Mouse (Mus musculus) liver, embryonic 13.5 days (tissue): ENCODE measurements around the gene She. TPM values are rescaled to one million over a fixed set of nuclear protein-coding genes. Genes with fewer than 3 reads are reported as not detected.

Experiments
- ATAC-seq: fragments of 200-750 bp; cut with Nextera tagmentation; 2 replicates; pipeline ENCODE4 v1.8.0; 2017; ENCODE audit warnings: low read depth, mild to moderate bottlenecking, moderate number of reproducible peaks, moderate library complexity
- DNase-seq: peaks from one replicate; pipeline ENCODE4 v3.0.0; 2022
- H3K27ac ChIP-seq: fragments of 300-500 bp; sonication (generic); 2 replicates; pipeline ENCODE4 v1.5.1; 2015; ENCODE audit warnings: moderate library complexity, mild to moderate bottlenecking, inconsistent platforms
- H3K27me3 ChIP-seq: fragments of 300-500 bp; sonication (generic); 2 replicates; pipeline ENCODE4 v1.6.1; 2015; ENCODE audit warnings: mild to moderate bottlenecking, inconsistent platforms
- H3K36me3 ChIP-seq: fragments of 300-500 bp; sonication (generic); 2 replicates; pipeline ENCODE4 v1.6.1; 2015; ENCODE audit warnings: mild to moderate bottlenecking, inconsistent platforms
- H3K4me1 ChIP-seq: fragments of 300-500 bp; sonication (generic); replicated peaks from 2 replicates; pipeline ENCODE4 v1.6.1; 2015; ENCODE audit warnings: inconsistent platforms
- H3K4me2 ChIP-seq: fragments of 300-500 bp; sonication (generic); 2 replicates; pipeline ENCODE4 v1.6.1; 2015; ENCODE audit warnings: inconsistent platforms, mild to moderate bottlenecking, moderate library complexity
- H3K4me3 ChIP-seq: fragments of 300-500 bp; sonication (generic); replicated peaks from 2 replicates; pipeline ENCODE4 v1.5.1; 2015; ENCODE audit warnings: mild to moderate bottlenecking, inconsistent platforms
- H3K9ac ChIP-seq: fragments of 300-500 bp; sonication (generic); 2 replicates; pipeline ENCODE4 v1.6.1; 2015; ENCODE audit warnings: mild to moderate bottlenecking, inconsistent platforms
- H3K9me3 ChIP-seq: fragments of 300-500 bp; sonication (generic); replicated peaks from 2 replicates; pipeline ENCODE4 v1.6.1; 2016; ENCODE audit warnings: inconsistent platforms
- WGBS: fragments of 180-500 bp; shearing (Covaris S2); methylation state at CpG from one replicate; pipeline ENCODE4 v1.1.7; 2015; ENCODE audit not compliant: insufficient replicate concordance; 5-methylcytosine and 5-hydroxymethylcytosine counted together
- polyA plus RNA-seq: library from polyadenylated mRNA; unstranded; fragments of >200 nt; fragmentation: Nextera tagmentation; extraction: Ambion mirVana; gene quantifications from 2 replicates; pipeline ENCODE4 v1.2.1, GENCODE M21; 2015

She gene
- polyA plus RNA-seq, 1 experiment from 2014 or later, result 1.0 TPM

GRCm38 (mm10) chr3:89800774-89801506 lies 30.2 kb upstream of the She start:
- ATAC-seq (no peak), DNase-seq (no peak)
- Histone ChIP-seq H3K27ac (no peak overlapping the region), H3K9me3 (no peaks in the 10 kb centered on the region), H3K27me3 (0 out of 2 replicates have a peak, but pooled peaks cover 4% of the 10 kb centered on the region), H3K4me2 (no peak overlapping the region), H3K4me3 (no peak overlapping the region), H3K36me3 (no peaks in the 10 kb centered on the region), H3K9ac (no peak overlapping the region), H3K4me1 (peaks cover 9% of the 10 kb centered on the region)
- WGBS, result 63% methylated on average over 5 of the region's 5 CpGs

- Histone ChIP-seq H3K4me1 (peaks cover 9% of the 10 kb centered on the region), H3K27ac (0 out of 2 replicates have a peak overlapping the region, but pooled peaks have one; percentile 19), H3K4me3 (no peak overlapping the region), H3K27me3 (0 out of 2 replicates have a peak, but pooled peaks cover 4% of the 10 kb centered on the region), H3K9me3 (no peaks in the 10 kb centered on the region), H3K9ac (no peak overlapping the region), H3K36me3 (no peaks in the 10 kb centered on the region), H3K4me2 (no peak overlapping the region)
- no peak for DNase-seq
- WGBS, result 5% methylated on average over 3 of the region's 3 CpGs
- ATAC-seq, result peak; percentile 45
These were observed 29.7 kb upstream of the She start for GRCm38 (mm10) chr3:89801507-89801847.

GRCm38 (mm10) chr3:89802876-89803275 lies 28.3 kb upstream of the She start:
- 70% methylated on average over 15 of the region's 15 CpGs for WGBS
- DNase-seq (no peak), ATAC-seq (no peak)
- Histone ChIP-seq H3K4me1 (peaks cover 20% of the 10 kb centered on the region), H3K4me2 (no peak overlapping the region), H3K9ac (no peak overlapping the region), H3K36me3 (no peaks in the 10 kb centered on the region), H3K9me3 (no peaks in the 10 kb centered on the region), H3K27ac (no peak overlapping the region), H3K4me3 (no peak overlapping the region), H3K27me3 (0 out of 2 replicates have a peak, but pooled peaks cover 4% of the 10 kb centered on the region)

GRCm38 (mm10) chr3:89805179-89805578 lies 26.0 kb upstream of the She start:
- H3K36me3 ChIP-seq, result no peaks in the 10 kb centered on the region
- no peaks in the 10 kb centered on the region for H3K9me3 ChIP-seq
- H3K4me1 ChIP-seq, result peaks cover 36% of the 10 kb centered on the region
- no peak overlapping the region for H3K27ac ChIP-seq
- WGBS, result 72% methylated on average over 4 of the region's 4 CpGs
- ATAC-seq, result no peak
- no peak overlapping the region for H3K4me3 ChIP-seq
- DNase-seq, result no peak
- no peak overlapping the region for H3K4me2 ChIP-seq
- H3K9ac ChIP-seq, result no peak overlapping the region
- 0 out of 2 replicates have a peak, but pooled peaks cover 4% of the 10 kb centered on the region for H3K27me3 ChIP-seq

GRCm38 (mm10) chr3:89806751-89807150 lies 24.4 kb upstream of the She start:
- WGBS, result 80% methylated on average over 2 of the region's 2 CpGs
- Histone ChIP-seq H3K4me3 (no peak overlapping the region), H3K9ac (no peak overlapping the region), H3K4me1 (peaks cover 36% of the 10 kb centered on the region), H3K4me2 (no peak overlapping the region), H3K9me3 (no peaks in the 10 kb centered on the region), H3K27ac (peak overlapping the region; percentile 50; the same call in 1 of the 2 replicates), H3K27me3 (0 out of 2 replicates have a peak, but pooled peaks cover 4% of the 10 kb centered on the region), H3K36me3 (no peaks in the 10 kb centered on the region)
- ATAC-seq (no peak), DNase-seq (no peak)

- Histone ChIP-seq H3K9ac (no peak overlapping the region), H3K4me3 (no peak overlapping the region), H3K4me1 (peaks cover 33% of the 10 kb centered on the region), H3K27me3 (peaks cover 6% of the 10 kb centered on the region; the same call in 1 of the 2 replicates), H3K27ac (peak overlapping the region; percentile 50), H3K4me2 (no peak overlapping the region), H3K9me3 (no peaks in the 10 kb centered on the region), H3K36me3 (no peaks in the 10 kb centered on the region)
- WGBS, result 82% methylated on average over 3 of the region's 3 CpGs
- no peak for ATAC-seq
- DNase-seq, result no peak
These were observed 24.0 kb upstream of the She start for GRCm38 (mm10) chr3:89807171-89807570.

- peak overlapping the region; percentile 38 for H3K4me3 ChIP-seq
- H3K9me3 ChIP-seq, result no peaks in the 10 kb centered on the region
- peak overlapping the region; percentile 51 for H3K9ac ChIP-seq
- peak; percentile 59 for DNase-seq
- peaks cover 33% of the 10 kb centered on the region for H3K4me1 ChIP-seq
- no peaks in the 10 kb centered on the region for H3K36me3 ChIP-seq
- ATAC-seq, result peak; percentile 91
- H3K27me3 ChIP-seq, result peaks cover 10% of the 10 kb centered on the region; the same call in 1 of the 2 replicates
- H3K4me2 ChIP-seq, result peak overlapping the region; percentile 65
- peak overlapping the region; percentile 96 for H3K27ac ChIP-seq
- WGBS, result 44% methylated on average over 5 of the region's 5 CpGs
These were observed 23.3 kb upstream of the She start for GRCm38 (mm10) chr3:89807881-89808280.

GRCm38 (mm10) chr3:89808638-89809037 lies 22.5 kb upstream of the She start:
- H3K27ac ChIP-seq, result peak overlapping the region; percentile 96
- H3K4me2 ChIP-seq, result peak overlapping the region; percentile 65
- no peaks in the 10 kb centered on the region for H3K36me3 ChIP-seq
- peak overlapping the region; percentile 51 for H3K9ac ChIP-seq
- peak; percentile 94 for ATAC-seq
- H3K4me1 ChIP-seq, result peaks cover 33% of the 10 kb centered on the region
- no peaks in the 10 kb centered on the region for H3K9me3 ChIP-seq
- H3K27me3 ChIP-seq, result peaks cover 10% of the 10 kb centered on the region; the same call in 1 of the 2 replicates
- WGBS, result 30% methylated on average over 9 of the region's 9 CpGs
- peak overlapping the region; percentile 38 for H3K4me3 ChIP-seq
- DNase-seq, result peak; percentile 86

- no peak overlapping the region for H3K9ac ChIP-seq
- no peak overlapping the region for H3K4me3 ChIP-seq
- H3K9me3 ChIP-seq, result no peaks in the 10 kb centered on the region
- ATAC-seq (no peak), DNase-seq (no peak)
- H3K27me3 ChIP-seq, result peaks cover 12% of the 10 kb centered on the region
- no peak overlapping the region for H3K27ac ChIP-seq
- no peaks in the 10 kb centered on the region for H3K36me3 ChIP-seq
- peaks cover 31% of the 10 kb centered on the region for H3K4me1 ChIP-seq
- no peak overlapping the region for H3K4me2 ChIP-seq
These were observed 20.3 kb upstream of the She start for GRCm38 (mm10) chr3:89810841-89811240.

- no peak overlapping the region for H3K4me2 ChIP-seq
- no peaks in the 10 kb centered on the region for H3K36me3 ChIP-seq
- peaks cover 18% of the 10 kb centered on the region for H3K27me3 ChIP-seq
- no peak overlapping the region for H3K9ac ChIP-seq
- DNase-seq (no peak), ATAC-seq (no peak)
- H3K27ac ChIP-seq, result no peak overlapping the region
- peaks cover 27% of the 10 kb centered on the region for H3K4me1 ChIP-seq
- no peak overlapping the region for H3K4me3 ChIP-seq
- WGBS, result 71% methylated on average over 3 of the region's 3 CpGs
- H3K9me3 ChIP-seq, result no peaks in the 10 kb centered on the region
These were observed 19.0 kb upstream of the She start for GRCm38 (mm10) chr3:89812166-89812565.

GRCm38 (mm10) chr3:89814051-89814450 lies 17.1 kb upstream of the She start:
- H3K27me3 ChIP-seq, result peaks cover 26% of the 10 kb centered on the region
- no peaks in the 10 kb centered on the region for H3K36me3 ChIP-seq
- DNase-seq, result no peak

GRCm38 (mm10) chr3:89817056-89817455 lies 14.1 kb upstream of the She start:
- Histone ChIP-seq H3K4me1 (peaks cover 28% of the 10 kb centered on the region), H3K9ac (no peak overlapping the region), H3K27me3 (peaks cover 25% of the 10 kb centered on the region), H3K9me3 (no peaks in the 10 kb centered on the region), H3K4me3 (no peak overlapping the region), H3K36me3 (no peaks in the 10 kb centered on the region), H3K27ac (no peak overlapping the region), H3K4me2 (no peak overlapping the region)
- WGBS, result 35% methylated on average over 4 of the region's 4 CpGs
- no peak for DNase-seq
- ATAC-seq, result no peak

More at GRCm38 (mm10) chr3:89814051-89814450, 17.1 kb upstream of the She start:
- ATAC-seq, result no peak
- no peak overlapping the region for H3K4me2 ChIP-seq
- H3K4me1 ChIP-seq, result peaks cover 8% of the 10 kb centered on the region
- no peak overlapping the region for H3K4me3 ChIP-seq
- WGBS, result 65% methylated on average over 7 of the region's 7 CpGs
- H3K9me3 ChIP-seq, result no peaks in the 10 kb centered on the region
- H3K9ac ChIP-seq, result no peak overlapping the region
- H3K27ac ChIP-seq, result no peak overlapping the region
